Mouse (Mus musculus) kidney, postnatal 25 days (tissue): ENCODE measurements around the gene Dtd1.

Source experiments
- DNase-seq, 2 experiments: peaks; one replicate each; pipeline ENCODE4 v3.0.0; 2021; ENCODE audit warnings: mixed read lengths in 2 of 2

The Dtd1 gene

DNA sequence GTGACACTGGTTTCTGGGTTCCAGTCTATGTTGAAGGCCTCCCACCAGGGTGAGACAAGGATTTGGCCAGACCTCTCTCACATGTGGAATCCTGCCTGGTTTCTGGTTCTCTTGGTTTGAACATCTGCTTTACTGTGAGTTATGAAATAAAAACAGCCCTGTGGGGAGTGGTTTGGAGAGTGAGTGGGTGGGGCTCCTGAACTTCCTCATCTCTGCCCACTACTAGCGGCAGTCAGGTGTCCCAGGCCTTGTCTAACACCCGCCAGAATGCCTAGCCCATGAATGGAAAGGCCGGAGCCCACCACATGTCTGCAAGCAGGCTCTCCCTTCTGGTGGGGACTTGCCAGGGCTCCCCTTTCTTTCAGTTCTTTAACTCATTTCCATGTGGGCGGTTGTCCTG is 42.3 kb downstream of the Dtd1 start:
- DNase-seq, result no peak

DNA sequence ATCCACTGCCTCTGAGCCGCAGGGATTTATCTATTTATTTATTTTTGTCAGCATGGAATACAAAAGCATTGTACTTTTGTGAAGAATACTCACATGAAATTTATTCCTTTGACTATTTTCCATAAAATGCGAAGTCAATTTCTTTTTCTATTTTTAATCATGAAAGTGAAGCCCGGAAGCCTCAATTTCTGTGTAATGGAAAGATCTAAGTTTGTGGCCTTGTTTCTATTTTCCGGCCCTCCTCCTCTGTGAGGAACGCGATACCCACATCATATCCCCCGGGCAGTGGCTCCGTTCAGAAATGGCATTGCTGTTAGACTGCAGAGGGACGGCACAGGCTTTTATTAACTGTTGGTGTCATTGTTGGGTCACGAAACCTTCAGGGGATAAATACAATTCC is 46.7 kb downstream of the Dtd1 start:
- no peak for DNase-seq

DNA sequence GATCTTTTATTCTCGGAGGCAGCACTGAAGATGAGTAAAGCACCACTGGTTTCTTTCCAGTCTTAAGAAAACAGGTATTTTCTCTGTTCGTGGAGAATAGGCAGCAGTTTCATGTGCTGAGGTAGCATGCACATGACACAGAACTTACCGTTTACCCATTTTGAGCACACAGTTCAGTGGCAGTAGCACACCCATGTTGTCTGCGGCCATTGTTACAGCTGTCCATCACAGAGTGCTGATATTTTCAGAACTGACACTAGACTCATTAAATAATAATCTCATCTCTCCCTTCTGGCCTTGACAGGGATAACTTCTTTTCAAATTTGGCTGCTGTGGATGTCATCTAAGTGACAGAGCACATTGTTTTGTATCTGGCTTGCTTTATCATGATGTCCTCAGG is 47.5 kb downstream of the Dtd1 start:
- DNase-seq, result no peak

DNA sequence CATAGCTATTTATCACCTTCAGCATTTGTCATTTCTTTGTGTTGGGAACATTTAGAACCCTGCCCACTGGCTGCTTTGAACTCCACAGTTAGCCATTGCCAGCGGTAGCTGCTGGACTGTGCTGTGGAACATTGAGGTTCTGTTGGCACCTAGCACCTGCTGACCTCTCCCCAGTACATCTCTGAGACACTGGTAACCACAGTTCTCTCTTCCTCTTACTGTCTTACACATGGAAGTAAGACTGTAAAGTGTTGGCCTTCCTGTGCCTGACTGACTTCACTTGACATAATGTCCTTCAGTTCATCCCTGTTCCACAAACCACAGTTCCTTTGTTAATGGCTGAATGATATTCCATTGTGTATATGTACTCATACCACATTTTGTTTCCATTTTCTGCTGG is 50.3 kb downstream of the Dtd1 start:
- no peak for DNase-seq

DNA sequence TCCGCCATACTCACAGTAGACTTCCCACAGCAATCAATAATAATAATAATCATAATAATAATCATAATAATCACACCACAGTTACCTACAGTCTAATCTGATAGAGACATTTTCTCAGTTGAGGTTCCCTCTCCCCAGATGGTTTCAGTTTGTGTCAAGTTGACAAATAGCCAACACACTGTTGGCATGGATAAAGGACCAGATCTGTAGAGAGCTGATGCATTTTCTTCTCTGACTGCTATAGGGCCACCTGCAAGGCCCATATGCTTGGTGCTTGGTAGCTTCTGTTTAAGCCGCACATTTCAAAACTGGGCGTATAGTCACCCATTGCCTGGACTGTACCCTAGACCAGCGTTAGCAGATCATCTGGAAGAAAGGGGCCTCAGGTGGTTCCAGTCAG is 53.1 kb downstream of the Dtd1 start:
- no peak for DNase-seq

DNA sequence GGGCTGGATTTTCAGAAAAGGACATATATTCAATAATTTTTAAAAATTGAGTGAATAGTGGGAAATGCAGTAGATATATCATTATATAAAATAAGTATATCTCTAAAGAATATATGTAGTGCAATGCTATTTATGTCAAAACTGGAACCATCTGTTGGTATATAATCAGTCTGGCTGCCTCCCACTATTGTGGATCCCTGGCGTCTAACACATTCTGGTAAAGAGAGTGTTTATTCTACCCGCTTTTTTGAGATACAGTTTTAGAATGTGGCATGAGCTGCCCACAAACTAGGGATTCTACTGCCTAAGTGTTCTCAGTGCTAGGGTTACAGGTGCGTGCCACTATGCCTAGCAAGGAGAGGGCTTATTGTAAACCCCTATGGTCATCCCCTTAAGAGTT is 55.6 kb downstream of the Dtd1 start:
- no peak for DNase-seq

DNA sequence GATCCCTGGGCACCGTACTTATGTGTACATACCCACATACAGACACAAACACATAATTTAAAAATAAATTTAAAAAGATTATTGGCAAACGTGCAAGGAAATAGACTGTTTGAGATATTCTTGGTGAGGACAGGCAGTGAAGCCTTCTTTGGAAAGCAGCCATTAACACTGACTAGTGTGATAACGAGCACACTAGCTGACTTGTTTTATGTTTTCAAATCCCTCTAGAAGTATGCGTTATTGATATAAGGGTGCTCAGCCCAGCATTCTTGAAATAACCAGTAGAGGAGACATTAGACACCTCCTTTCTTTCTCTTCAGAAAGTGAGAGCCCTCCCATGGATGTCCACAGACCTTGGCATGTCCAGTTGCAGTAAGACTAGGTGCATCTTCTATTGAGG is 68.8 kb downstream of the Dtd1 start:
- DNase-seq, result no peak

DNA sequence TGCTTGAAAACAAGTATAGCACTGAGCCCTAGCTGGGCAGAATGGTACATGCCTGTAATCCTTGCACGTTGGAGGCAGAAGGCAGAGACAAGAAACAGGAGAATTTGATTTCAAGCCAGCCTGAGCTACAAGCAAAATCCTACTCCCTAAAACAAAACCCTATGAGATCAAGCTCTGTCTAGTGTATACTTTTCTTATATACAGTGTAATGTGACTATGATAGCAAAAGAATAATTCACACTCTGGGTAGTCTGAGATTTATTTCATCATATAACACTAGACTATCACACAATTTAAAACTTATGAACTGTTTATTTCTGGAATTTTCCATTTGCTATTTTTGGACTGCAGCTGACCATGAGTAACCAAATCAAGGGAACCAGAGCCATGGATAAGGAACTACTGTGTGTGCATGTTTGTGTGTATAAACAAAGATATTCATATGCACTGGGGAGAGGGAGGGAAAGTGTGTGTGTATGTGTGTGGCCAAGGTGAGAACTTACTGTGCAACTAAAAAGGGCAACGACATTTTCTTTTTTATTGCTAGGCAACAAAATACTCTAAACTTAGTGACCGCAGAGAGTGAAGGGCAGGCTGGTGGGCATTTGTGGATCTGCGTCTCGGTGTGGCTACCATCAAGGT is 70.7 kb downstream of the Dtd1 start:
- DNase-seq, result no peak

DNA sequence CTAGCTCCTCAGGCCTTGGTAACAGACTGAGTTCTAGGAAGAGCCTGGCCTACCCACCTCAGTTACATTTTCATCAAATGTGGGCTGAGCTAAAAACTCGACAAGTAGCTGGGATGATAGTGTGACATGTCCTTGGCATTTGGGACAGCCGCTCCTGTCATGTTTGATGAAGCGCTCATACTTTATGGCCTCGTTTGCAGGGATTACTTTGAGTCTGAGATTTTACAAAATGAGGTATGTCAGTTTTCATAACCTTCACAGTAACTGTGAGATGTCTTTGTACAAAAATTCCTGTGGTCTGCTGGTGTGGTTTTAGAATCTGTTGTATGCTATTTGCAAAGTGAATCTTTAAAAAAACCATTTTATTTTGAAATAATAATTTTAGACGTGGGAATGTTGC is 72.7 kb downstream of the Dtd1 start:
- DNase-seq, result no peak

DNA sequence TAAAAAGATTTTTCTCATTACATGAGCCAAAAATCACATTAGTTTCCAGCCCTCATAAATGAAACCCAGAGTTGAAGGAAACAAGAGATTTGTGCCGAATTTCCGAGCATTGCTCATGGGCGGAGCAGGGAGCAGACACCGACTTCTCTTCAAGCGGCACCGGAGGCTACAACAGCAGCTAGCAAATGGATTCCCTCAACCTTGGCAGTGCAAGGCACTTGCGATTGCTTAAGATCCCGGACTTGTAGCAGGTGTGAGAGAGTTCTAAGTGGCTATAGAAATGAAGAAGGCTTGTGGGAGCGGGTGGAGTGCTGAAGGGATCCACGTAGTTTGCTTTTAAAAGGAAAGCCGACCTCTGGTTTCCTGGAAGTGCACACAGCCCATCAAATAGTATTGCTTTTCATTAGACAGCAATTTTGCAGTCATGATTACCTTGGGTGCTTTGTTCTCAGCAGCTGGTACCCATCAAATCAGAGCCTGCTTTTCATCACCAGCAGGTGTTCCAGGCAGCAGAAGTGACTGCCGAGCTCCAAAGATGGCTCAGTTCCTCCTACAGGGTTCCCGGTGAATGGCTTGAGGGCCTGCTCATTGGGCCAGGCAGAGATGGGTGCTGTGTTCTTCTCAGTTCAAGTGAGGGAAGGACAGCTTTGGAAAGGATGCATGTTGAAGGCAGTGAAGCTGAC is 77.0 kb downstream of the Dtd1 start:
- no peak for DNase-seq

DNA sequence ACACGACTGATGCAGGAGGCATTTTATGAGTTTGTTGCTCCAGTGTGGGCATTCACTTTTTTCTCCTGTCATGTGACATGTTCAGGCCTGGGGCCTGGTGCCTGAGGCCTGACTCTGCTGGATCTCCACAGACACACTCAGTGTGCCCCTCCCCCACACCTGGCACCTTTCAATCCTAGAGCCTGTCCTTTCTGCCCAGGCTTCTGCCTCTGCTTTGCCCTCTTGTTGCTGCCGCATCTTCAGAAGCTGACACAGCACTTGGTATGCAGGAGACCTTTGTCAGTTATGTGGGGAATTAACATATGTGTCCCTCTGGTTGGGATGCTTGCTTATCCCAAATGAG is 77.5 kb downstream of the Dtd1 start:
- DNase-seq, result no peak

DNA sequence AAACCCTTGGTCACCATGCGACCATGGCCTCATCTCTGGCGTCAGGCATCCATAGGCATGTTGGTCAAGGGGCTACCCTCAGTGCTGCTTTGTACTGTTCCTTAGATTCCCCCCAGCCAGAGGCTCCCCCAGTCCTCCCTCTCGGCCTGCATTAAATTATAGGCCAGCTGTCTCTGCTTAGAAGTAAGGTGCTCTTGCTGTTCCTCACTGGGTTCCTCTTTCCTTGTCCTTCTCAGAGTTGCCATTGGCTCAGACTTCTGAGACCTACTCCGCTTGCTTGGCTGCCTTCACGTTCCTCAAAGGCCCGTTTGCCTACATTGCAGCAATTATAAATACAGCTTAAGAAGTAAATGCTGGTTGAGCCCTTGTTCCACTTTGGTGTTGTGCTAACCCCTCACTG is 79.1 kb downstream of the Dtd1 start:
- no peak for DNase-seq

DNA sequence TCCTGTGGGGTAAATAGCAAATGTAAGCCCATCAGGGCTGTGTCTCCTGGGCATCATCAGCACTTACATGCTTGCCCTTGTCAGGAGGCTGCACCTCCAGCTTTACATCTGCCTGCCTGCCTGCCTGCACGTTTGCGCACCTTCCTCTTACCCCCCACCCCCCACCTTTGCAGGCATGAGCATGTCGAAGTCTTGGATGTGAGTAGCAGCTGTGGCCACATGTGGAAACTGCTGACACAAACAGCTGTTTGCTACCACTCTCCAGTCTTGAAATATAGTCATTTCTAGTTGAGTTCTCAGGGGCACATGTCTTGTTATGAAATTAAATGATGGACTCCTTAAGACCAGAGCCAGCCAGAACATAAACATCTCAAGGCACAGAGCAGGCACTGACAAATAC is 79.7 kb downstream of the Dtd1 start:
- no peak for DNase-seq

DNA sequence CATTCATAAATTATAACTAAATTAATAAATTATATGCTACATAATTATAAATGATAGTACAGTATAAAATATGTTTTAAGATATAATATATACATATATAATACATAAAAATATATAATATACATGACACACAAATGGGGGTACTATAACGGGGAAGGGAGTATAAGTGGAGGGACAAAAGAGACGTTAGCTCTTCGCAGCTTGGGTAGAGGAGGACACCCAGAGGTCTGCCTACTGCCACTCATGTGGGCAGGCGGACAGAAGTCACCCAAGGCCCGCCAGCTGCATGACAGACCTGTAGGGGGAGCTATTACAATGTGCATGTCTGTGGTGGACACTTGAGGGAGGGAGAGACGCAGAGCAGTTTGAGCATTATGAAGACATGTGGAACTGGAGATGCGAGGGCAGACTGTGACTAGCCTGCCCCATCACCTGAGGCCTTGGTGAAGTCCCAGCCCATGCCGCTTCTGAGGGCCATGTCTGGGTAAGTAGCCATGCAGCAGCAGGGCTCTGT is 92.6 kb downstream of the Dtd1 start:
- DNase-seq, result no peak

DNA sequence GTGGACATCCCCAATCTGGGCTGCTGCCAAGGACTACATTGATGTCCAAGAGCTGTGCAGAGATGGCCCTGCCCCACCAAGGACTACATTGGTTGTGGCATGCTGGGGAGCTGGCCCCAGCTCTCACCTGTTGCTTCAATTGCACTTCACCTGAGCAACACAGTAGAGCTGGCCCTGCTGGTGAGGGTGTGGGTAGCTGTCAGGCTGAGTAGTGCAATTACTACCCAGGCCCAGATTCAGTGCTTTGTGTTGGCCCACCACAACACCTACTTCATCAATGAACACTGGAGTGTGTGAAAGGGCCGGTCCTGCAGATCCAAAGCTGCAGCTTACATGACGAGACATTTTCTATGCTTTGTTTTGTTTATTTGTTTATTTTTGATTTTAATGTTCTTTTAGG is 93.1 kb downstream of the Dtd1 start:
- DNase-seq, result no peak

DNA sequence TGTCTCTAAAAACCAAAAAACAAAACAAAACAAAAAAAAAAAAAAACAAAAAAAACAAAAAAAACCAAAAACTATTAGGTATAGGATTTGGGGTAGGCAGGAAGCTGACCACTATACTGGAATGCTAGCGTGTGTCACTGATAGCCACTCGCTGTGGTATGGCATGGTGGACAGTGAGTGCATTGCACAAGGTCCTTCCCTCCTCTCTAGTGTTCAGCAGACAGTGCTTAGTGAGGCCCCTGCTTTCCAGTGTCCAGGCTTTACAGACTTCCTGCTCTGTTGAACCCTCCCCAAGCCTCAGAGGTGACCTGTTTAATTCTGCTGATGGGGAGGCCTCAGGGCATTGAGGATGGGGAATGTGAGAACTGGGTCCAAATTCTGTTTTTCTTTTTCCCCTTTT is 95.2 kb downstream of the Dtd1 start:
- DNase-seq, result no peak

DNA sequence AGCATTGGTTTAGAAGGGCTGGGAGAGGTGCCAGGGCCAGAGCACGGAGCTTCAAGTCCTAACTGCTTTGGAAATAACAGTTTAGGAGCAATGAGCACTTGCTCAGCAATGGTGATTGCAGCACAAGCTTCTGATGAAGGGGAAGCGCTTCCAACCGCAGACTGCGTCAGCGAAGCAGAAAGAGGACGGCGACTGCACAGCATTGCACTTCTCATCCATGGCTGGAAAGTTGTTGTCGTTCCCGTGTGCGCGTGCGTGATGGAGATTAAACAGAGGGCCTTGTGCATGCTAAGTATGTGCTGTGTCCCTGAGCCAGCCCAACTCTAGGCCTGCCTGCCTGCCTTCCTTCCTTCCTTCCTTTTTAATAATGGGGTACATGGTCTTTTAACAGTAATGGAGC is 98.3 kb downstream of the Dtd1 start:
- no peak for DNase-seq

DNA sequence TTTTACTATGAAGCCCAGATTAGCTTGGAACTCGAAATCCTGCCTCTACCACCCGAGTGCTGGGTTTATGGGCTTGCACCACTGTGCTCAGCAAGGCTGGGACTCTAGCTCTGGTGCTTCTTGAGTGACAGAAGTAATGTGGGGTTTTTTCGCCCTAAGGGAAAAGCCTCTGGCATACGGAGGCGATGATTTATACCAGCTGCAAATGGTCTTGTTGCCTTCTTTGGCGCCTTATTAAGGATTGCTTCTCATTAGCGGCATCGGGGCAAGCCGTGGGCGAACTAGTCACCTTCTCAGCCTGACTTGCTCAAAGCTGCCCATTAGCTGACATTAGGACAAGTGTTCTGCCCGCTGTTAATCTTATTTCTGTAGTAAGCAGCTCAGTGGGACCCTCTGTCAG is 100.9 kb downstream of the Dtd1 start:
- DNase-seq, result no peak

DNA sequence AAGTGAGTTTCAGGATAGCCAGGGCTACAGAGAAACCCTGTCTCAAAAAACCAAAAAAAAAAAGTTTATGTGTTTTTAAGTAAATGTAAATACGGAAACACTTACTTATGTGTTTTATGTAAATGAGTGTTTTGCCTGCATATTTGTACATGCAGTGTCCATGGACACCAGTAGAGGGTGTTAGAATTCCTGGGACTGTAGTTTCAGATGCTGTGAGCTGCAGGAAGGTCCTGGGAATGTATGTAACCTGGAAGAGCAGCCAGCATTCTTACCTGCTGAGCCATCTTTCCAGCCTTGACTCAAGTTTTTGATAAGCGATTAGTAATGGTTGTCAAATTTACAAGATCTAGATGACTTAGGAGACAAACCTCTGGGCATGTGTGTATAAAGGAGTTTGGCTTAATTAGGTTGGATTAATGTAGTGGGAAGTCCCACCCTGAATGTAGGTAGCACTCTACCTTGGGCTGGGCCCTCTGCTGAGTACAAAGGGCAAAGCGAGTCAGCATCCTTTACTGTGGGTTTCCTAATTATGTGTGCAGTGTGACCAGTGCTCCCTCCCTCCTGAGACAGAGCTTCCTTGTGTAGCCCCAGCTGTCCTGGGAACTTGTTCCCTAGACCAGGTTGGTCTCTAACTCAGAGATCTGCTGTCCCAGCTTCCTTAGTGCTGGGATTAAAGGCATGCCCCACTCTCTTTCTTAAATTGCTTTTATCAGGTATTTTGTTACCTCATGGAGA is 101.9 kb downstream of the Dtd1 start:
- no peak for DNase-seq

DNA sequence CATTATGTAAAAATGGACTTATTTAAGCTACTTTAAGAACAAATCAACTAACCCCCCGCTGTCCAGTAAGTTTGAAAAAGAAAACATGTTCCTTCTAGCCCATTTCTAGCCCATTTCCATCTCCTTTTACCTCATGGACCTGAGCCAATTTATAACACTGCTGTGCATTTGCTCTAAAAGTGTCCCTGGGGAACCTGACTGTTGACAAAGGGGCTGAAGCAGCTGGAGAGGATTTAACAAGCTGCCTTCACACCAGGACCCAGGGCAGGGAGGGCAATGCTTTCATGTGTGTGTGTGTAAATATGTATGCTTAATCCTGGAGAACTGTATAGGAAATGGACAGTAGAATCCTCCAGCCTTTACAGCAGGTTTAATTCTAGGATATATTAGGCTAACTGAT is 109.6 kb downstream of the Dtd1 start:
- no peak for DNase-seq

DNA sequence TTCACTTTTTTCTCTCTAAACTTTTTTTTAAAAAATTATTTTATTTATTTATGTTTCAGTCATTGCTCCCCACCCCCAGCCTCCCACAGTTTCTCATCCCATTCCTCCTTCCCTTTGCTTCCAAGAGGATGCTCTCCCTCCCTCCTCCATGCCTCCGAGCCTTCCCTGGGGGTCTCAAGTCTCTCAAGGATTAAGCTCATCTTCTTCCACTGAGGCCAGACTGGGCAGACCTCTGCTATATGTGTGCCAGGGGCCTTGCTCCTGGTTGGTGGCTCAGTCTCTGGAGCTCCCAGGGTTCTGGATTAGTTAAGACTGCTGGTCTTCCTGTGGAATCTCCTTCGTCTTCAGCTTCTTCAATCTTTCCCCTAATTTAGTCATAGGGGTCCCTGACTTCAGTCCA is 110.0 kb downstream of the Dtd1 start:
- no peak for DNase-seq

DNA sequence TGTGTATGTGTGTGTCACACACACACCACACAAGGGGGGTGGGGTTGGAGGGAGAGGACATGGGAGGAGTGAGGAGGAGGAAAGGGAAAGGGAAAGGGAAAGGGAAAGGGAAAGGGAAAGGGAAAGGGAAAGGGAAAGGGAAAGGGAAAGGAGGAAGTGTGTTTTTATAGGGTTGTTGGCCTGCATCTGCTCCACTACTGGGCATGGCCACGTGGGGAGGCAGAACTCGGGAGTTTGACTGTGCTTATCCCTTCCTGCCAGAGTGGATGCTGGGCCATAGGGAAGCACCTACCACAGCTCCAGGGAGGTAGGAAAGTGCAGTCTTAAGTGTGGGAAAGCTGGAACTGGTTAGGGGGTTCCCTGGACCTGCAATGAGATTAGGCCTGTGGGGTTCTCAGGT is 114.9 kb downstream of the Dtd1 start:
- no peak for DNase-seq

DNA sequence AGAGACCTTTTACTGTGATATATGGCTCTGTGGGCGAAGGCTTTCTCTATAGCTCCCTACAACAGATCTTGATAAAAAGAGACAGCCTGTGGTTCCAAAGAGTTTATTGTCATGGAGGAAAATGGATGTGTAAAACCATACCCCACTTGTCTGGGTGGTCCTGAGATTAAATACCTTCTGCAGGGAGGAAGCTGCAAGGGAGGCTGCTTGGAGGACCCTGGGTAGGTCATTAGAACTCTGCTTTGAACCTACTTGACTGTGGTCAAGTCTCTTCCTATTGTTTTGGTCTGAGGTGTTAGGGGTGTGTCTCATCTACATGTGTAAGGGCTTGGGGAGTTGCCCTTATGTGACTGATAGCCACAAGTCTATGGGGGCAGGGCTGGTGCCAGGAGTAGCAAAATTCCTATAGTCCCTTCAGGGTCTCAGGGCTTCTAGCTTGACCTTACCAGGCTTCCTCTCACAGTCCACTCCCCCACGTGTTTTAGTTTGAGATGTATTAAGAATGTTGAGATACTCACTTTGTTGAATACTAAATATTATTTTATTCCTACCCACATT is 115.6 kb downstream of the Dtd1 start:
- no peak for DNase-seq

DNA sequence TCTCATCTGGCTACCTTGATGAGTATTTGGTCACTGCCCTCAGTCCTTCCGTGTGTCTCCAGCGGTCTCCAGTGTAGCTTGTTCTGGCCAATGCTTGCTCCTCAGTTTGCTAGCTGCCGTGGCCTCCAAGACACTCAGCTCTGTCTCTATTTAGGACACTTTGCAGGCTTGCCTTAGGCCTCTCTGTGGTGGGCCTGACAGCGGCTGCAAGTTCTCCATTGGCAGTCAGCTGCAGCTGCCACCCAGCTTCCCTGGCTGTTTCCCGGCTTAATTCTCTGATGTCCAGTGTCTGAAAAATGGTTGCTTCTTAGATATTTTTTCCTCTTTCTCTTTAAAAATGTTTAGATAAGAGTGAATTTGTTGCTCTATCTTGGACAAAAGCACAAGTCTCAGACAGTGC is 116.6 kb downstream of the Dtd1 start:
- no peak for DNase-seq
